Mouse (Mus musculus): ENCODE results near the gene D430041D05Rik.

DNA sequence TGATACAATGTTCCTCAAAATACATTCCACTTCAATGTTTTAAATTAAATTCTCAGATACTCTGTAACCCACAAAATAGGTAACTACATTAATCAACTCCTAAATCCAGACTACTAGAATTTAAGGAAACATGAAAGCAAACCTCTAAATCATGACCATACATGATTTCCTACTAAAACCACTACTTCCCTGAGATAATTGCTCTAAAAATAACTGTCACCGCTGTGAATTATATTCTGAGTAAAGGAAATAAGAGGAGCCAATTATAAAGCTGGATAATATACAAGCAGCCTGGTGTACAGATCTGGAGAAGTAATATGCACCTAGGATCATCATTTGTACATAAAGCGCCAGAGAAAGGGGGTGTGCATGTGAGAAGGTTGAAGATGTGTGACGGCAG, 46.3 kb upstream of the D430041D05Rik start:
- TF ChIP-seq EP300 (optimal IDR thresholded peaks at IDR 0.05): no peak
- no peak for TF ChIP-seq CTCF (IDR thresholded peaks at IDR 0.05; ENCODE audit: low read depth)
